In genomic region chr4:63906050-63906449, GRCm38 (mm10) we compare ENCODE assay signal across 33 mouse cellular contexts. TPM values are rescaled to one million over a fixed set of nuclear protein-coding genes. Genes with fewer than 3 reads are reported as not detected.
"Had no signal": no experiment of that assay in that cellular context is flagged by ENCODE, and none has a peak within 500 bp of the region (broad histone marks: within the 10 kb centered on the region; RNA-seq: fewer than 3 reads in every experiment).

No protein-coding gene starts in this region.

- DNase-seq: gastrocnemius, adult 2 months; gastrocnemius, postnatal 10 days; gastrocnemius, postnatal 25 days; heart, postnatal 10 days; heart, postnatal 4 days; kidney, adult 18-20 months; kidney, adult 8-10 months; kidney, postnatal 10 days; kidney, postnatal 25 days; kidney, postnatal 4 days; layer of hippocampus, adult 9-11 months; layer of hippocampus, postnatal 36 days; left cerebral cortex, postnatal 4 days; liver, embryonic 13.5 days had no signal

- H3K27ac ChIP-seq: gastrocnemius, adult 2 months; heart, embryonic 10.5 days; hindbrain, embryonic 10.5 days; hindbrain, embryonic 12.5 days; hindbrain, embryonic 14.5 days; intestine, embryonic 15.5 days; limb, embryonic 13.5 days; limb, embryonic 15.5 days; liver, embryonic 13.5 days; liver, embryonic 15.5 days had no signal

- H3K27me3 ChIP-seq: hindbrain, embryonic 12.5 days; intestine, embryonic 15.5 days; limb, embryonic 13.5 days; limb, embryonic 15.5 days; liver, embryonic 13.5 days; liver, embryonic 15.5 days had no signal

- H3K9ac ChIP-seq: heart, embryonic 12.5 days; hindbrain, embryonic 12.5 days; hindbrain, embryonic 14.5 days; intestine, embryonic 15.5 days; limb, embryonic 13.5 days; limb, embryonic 15.5 days; liver, embryonic 13.5 days; liver, embryonic 15.5 days had no signal

- H3K9me3 ChIP-seq: heart, embryonic 10.5 days; heart, embryonic 12.5 days; hindbrain, embryonic 10.5 days; hindbrain, embryonic 12.5 days; intestine, embryonic 15.5 days; limb, embryonic 13.5 days; limb, embryonic 15.5 days; liver, embryonic 13.5 days; liver, embryonic 15.5 days had no signal

- H3K4me2 ChIP-seq: heart, embryonic 12.5 days; hindbrain, embryonic 12.5 days; hindbrain, embryonic 14.5 days; intestine, embryonic 15.5 days; limb, embryonic 13.5 days; limb, embryonic 15.5 days; liver, embryonic 13.5 days; liver, embryonic 15.5 days had no signal

- H3K4me1 ChIP-seq: heart, embryonic 10.5 days; heart, embryonic 12.5 days; hindbrain, embryonic 10.5 days; hindbrain, embryonic 12.5 days; intestine, embryonic 15.5 days; limb, embryonic 13.5 days; limb, embryonic 15.5 days; liver, embryonic 13.5 days; liver, embryonic 15.5 days had no signal

- H3K36me3 ChIP-seq: heart, embryonic 10.5 days; heart, embryonic 12.5 days; hindbrain, embryonic 10.5 days; hindbrain, embryonic 12.5 days; intestine, embryonic 15.5 days; limb, embryonic 13.5 days; limb, embryonic 15.5 days; liver, embryonic 13.5 days; liver, embryonic 15.5 days had no signal

- ATAC-seq: hindbrain, embryonic 16.5 days; intestine, embryonic 15.5 days; intestine, postnatal 0 days had no signal

- H3K4me3 ChIP-seq: gastrocnemius, adult 2 months; heart, embryonic 10.5 days; heart, embryonic 12.5 days; hindbrain, embryonic 10.5 days; hindbrain, embryonic 12.5 days; intestine, embryonic 15.5 days; limb, embryonic 13.5 days; limb, embryonic 15.5 days; liver, embryonic 13.5 days; liver, embryonic 15.5 days had no signal

RNA-seq across cellular contexts. Expression of gene Tnfsf8, which starts 44.9 kb away (rescaled TPM):
- total RNA-seq: gastrocnemius, adult 2 months; gastrocnemius, postnatal 25 days; gastrocnemius, postnatal 4 days; heart, postnatal 10 days; heart, postnatal 25 days; heart, postnatal 4 days; layer of hippocampus, postnatal 14 days; layer of hippocampus, postnatal 36 days; left cerebral cortex, adult 18-20 months; left cerebral cortex, postnatal 10 days; left cerebral cortex, postnatal 25 days; left cerebral cortex, postnatal 4 days had no signal
- polyA plus RNA-seq: heart, embryonic 10.5 days; heart, embryonic 12.5 days; hindbrain, embryonic 10.5 days; hindbrain, embryonic 12.5 days; hindbrain, embryonic 14.5 days; kidney, embryonic 14.5 days; limb, embryonic 11.5 days; limb, embryonic 13.5 days; limb, embryonic 15.5 days; liver, embryonic 13.5 days; liver, embryonic 15.5 days had no signal
